Mouse (Mus musculus) midbrain, embryonic 11.5 days (tissue): ENCODE measurements around the gene Trmt44. TPM values are rescaled to one million over a fixed set of nuclear protein-coding genes. Genes with fewer than 3 reads are reported as not detected.

ENCODE experiments used
- ATAC-seq: fragments of 200-750 bp; cut with Nextera tagmentation; 2 replicates; pipeline ENCODE4 v1.8.0; 2017; ENCODE audit warnings: moderate TSS enrichment, moderate library complexity; ENCODE audit not compliant: low FRiP score
- DNase-seq: peaks from one replicate; pipeline ENCODE4 v3.0.0; 2015; ENCODE audit warnings: low spot score; ENCODE audit errors: missing footprints
- H3K27ac ChIP-seq: fragments of 300-500 bp; sonication (generic); 2 replicates; pipeline ENCODE4 v1.5.1; 2014; ENCODE audit warnings: low read depth, low read length
- H3K27me3 ChIP-seq: fragments of 300-500 bp; sonication (generic); 2 replicates; pipeline ENCODE4 v1.6.1; 2014; ENCODE audit warnings: mild to moderate bottlenecking, low read length, moderate library complexity, mixed read lengths; ENCODE audit not compliant: control insufficient read depth, insufficient read depth
- H3K36me3 ChIP-seq: fragments of 300-500 bp; sonication (generic); 2 replicates; pipeline ENCODE4 v1.6.1; 2014; ENCODE audit warnings: mild to moderate bottlenecking, low read length, moderate library complexity, mixed read lengths; ENCODE audit not compliant: control insufficient read depth, insufficient read depth
- H3K4me1 ChIP-seq: fragments of 300-500 bp; sonication (generic); 2 replicates; pipeline ENCODE4 v1.6.1; 2014; ENCODE audit warnings: low read length; ENCODE audit not compliant: control insufficient read depth, insufficient read depth
- H3K4me2 ChIP-seq: fragments of 300-500 bp; sonication (generic); 2 replicates; pipeline ENCODE4 v1.6.1; 2014; ENCODE audit warnings: mild to moderate bottlenecking, moderate library complexity
- H3K4me3 ChIP-seq: fragments of 300-500 bp; sonication (generic); 2 replicates; pipeline ENCODE4 v1.5.1; 2014; ENCODE audit warnings: low read depth, low read length
- H3K9ac ChIP-seq: fragments of 300-500 bp; sonication (generic); 2 replicates; pipeline ENCODE4 v1.6.1; 2014; ENCODE audit warnings: low read length
- H3K9me3 ChIP-seq: fragments of 300-500 bp; sonication (generic); 2 replicates; pipeline ENCODE4 v1.6.1; 2016; ENCODE audit warnings: low read length; ENCODE audit not compliant: control insufficient read depth
- WGBS: fragments of 180-500 bp; shearing (Covaris S2); extraction: QIAGEN DNeasy Blood & Tissue Kit; methylation state at CpG from one replicate; pipeline ENCODE4 v1.1.7; 2014; 5-methylcytosine and 5-hydroxymethylcytosine counted together
- polyA plus RNA-seq: library from polyadenylated mRNA; unstranded; fragments of >200 nt; fragmentation: Nextera tagmentation; extraction: Ambion mirVana; gene quantifications from 2 replicates; pipeline ENCODE4 v1.2.1, GENCODE M21; 2014

The Trmt44 gene
- polyA plus RNA-seq, 1 experiment from 2014 or later: 9.3 TPM

GRCm38 (mm10) chr5:35559447-35559846 is 15.4 kb downstream of the Trmt44 start:
- Histone ChIP-seq H3K4me2 (no peak overlapping the region), H3K27ac (no peak overlapping the region), H3K9ac (no peak overlapping the region), H3K4me3 (no peak overlapping the region), H3K4me1 (peaks cover 2% of the 10 kb centered on the region; the same call in 1 of the 2 replicates), H3K36me3 (peaks cover 18% of the 10 kb centered on the region), H3K27me3 (no peaks in the 10 kb centered on the region), H3K9me3 (no peaks in the 10 kb centered on the region)
- ATAC-seq (no peak), DNase-seq (no peak)
- WGBS: 86% methylated on average over 8 of the region's 8 CpGs

- H3K27me3 ChIP-seq: no peaks in the 10 kb centered on the region
- 66% methylated on average over 13 of the region's 13 CpGs for WGBS
- H3K27ac ChIP-seq: no peak overlapping the region
- ATAC-seq (no peak), DNase-seq (no peak)
- H3K9me3 ChIP-seq: no peaks in the 10 kb centered on the region
- no peak overlapping the region for H3K4me3 ChIP-seq
- peaks cover 12% of the 10 kb centered on the region; the same call in 1 of the 2 replicates for H3K36me3 ChIP-seq
- no peak overlapping the region for H3K9ac ChIP-seq
- no peak overlapping the region for H3K4me2 ChIP-seq
- no peaks in the 10 kb centered on the region for H3K4me1 ChIP-seq
These were observed 16.8 kb downstream of the Trmt44 start for GRCm38 (mm10) chr5:35557946-35558621.

GRCm38 (mm10) chr5:35556393-35556792 is 18.5 kb downstream of the Trmt44 start:
- Histone ChIP-seq H3K36me3 (no peaks in the 10 kb centered on the region; the same call in 1 of the 2 replicates), H3K27ac (no peak overlapping the region), H3K4me3 (no peak overlapping the region), H3K4me2 (no peak overlapping the region), H3K27me3 (no peaks in the 10 kb centered on the region), H3K4me1 (no peaks in the 10 kb centered on the region), H3K9me3 (no peaks in the 10 kb centered on the region), H3K9ac (no peak overlapping the region)
- WGBS: 85% methylated on average over 7 of the region's 7 CpGs
- ATAC-seq (no peak), DNase-seq (no peak)

GRCm38 (mm10) chr5:35552838-35553539 is 21.9 kb downstream of the Trmt44 start:
- Histone ChIP-seq H3K4me3 (no peak overlapping the region), H3K4me1 (no peaks in the 10 kb centered on the region), H3K36me3 (no peaks in the 10 kb centered on the region; the same call in 1 of the 2 replicates), H3K9me3 (no peaks in the 10 kb centered on the region), H3K27ac (no peak overlapping the region), H3K4me2 (no peak overlapping the region), H3K9ac (no peak overlapping the region), H3K27me3 (no peaks in the 10 kb centered on the region)
- 83% methylated on average over 4 of the region's 4 CpGs for WGBS
- no peak for ATAC-seq
- no peak for DNase-seq

GRCm38 (mm10) chr5:35551855-35552837 is 22.7 kb downstream of the Trmt44 start:
- 50% methylated on average over 7 of the region's 7 CpGs for WGBS
- no peaks in the 10 kb centered on the region for H3K36me3 ChIP-seq
- H3K4me1 ChIP-seq: no peaks in the 10 kb centered on the region
- no peaks in the 10 kb centered on the region for H3K27me3 ChIP-seq
- ATAC-seq (no peak), DNase-seq (no peak)
- no peak overlapping the region for H3K27ac ChIP-seq
- H3K9me3 ChIP-seq: no peaks in the 10 kb centered on the region
- H3K4me2 ChIP-seq: no peak overlapping the region
- no peak overlapping the region for H3K4me3 ChIP-seq
- H3K9ac ChIP-seq: no peak overlapping the region

- no peak overlapping the region for H3K27ac ChIP-seq
- DNase-seq: no peak
- no peaks in the 10 kb centered on the region for H3K36me3 ChIP-seq
- H3K9me3 ChIP-seq: no peaks in the 10 kb centered on the region
- ATAC-seq: no peak
- H3K4me3 ChIP-seq: no peak overlapping the region
- no peaks in the 10 kb centered on the region for H3K4me1 ChIP-seq
- H3K27me3 ChIP-seq: no peaks in the 10 kb centered on the region
- H3K4me2 ChIP-seq: no peak overlapping the region
- H3K9ac ChIP-seq: no peak overlapping the region
These were observed 28.7 kb downstream of the Trmt44 start for GRCm38 (mm10) chr5:35546127-35546526.

- H3K4me2 ChIP-seq: no peak overlapping the region
- H3K36me3 ChIP-seq: no peaks in the 10 kb centered on the region
- no peak overlapping the region for H3K9ac ChIP-seq
- 76% methylated on average over 4 of the region's 4 CpGs for WGBS
- ATAC-seq: no peak
- no peaks in the 10 kb centered on the region for H3K27me3 ChIP-seq
- H3K27ac ChIP-seq: no peak overlapping the region
- no peak overlapping the region for H3K4me3 ChIP-seq
- no peaks in the 10 kb centered on the region for H3K9me3 ChIP-seq
- H3K4me1 ChIP-seq: no peaks in the 10 kb centered on the region
- DNase-seq: peak; percentile 80
These were observed 33.6 kb downstream of the Trmt44 start for GRCm38 (mm10) chr5:35541059-35541790.

GRCm38 (mm10) chr5:35540555-35540954 is 34.3 kb downstream of the Trmt44 start:
- Histone ChIP-seq H3K27me3 (no peaks in the 10 kb centered on the region), H3K36me3 (no peaks in the 10 kb centered on the region), H3K4me3 (no peak overlapping the region), H3K27ac (no peak overlapping the region), H3K4me1 (no peaks in the 10 kb centered on the region), H3K9ac (no peak overlapping the region), H3K9me3 (no peaks in the 10 kb centered on the region), H3K4me2 (no peak overlapping the region)
- ATAC-seq (no peak), DNase-seq (no peak)
- WGBS: 55% methylated on average over 5 of the region's 5 CpGs
